Mouse (Mus musculus): ENCODE results near the gene Xdh.

GRCm38 (mm10) chr17:73839086-73839835, 110.7 kb downstream of the Xdh start:
- TF ChIP-seq CTCF (IDR thresholded peaks at IDR 0.05; ENCODE audit: borderline replicate concordance, extremely low read depth, insufficient read depth, insufficient read length) = no peak
- TF ChIP-seq POLR2A (IDR thresholded peaks at IDR 0.05; ENCODE audit: borderline replicate concordance, extremely low read depth, insufficient read depth, insufficient read length, poor library complexity, severe bottlenecking) = no peak
